Mouse (Mus musculus) spleen, adult 2 months (tissue): ENCODE data around the gene Uba1. TPM values are rescaled to one million over a fixed set of nuclear protein-coding genes. Genes with fewer than 3 reads are reported as not detected.

Experiments
- DNase-seq, 2 experiments: peaks; one replicate each; pipeline versions ENCODE4 v3.0.0 to v3.0.0-alpha.2; 2012 to 2021; ENCODE audit warnings: low spot score in 2 of 2, low read depth in 1 of 2
- H3K27ac ChIP-seq: fragments of 200-500 bp; 2 replicates; pipeline ENCODE4 v1.5.1; 2012; ENCODE audit warnings: low read length, inconsistent platforms; ENCODE audit not compliant: insufficient read depth
- H3K27me3 ChIP-seq: fragments of 200-500 bp; 2 replicates; pipeline ENCODE4 v1.6.1; 2012; ENCODE audit warnings: mild to moderate bottlenecking, moderate library complexity, low read length, inconsistent platforms; ENCODE audit not compliant: control insufficient read depth, insufficient read depth
- H3K36me3 ChIP-seq: fragments of 200-500 bp; 2 replicates; pipeline ENCODE4 v1.6.1; 2012; ENCODE audit warnings: mild to moderate bottlenecking, low read length, inconsistent platforms; ENCODE audit not compliant: control insufficient read depth, insufficient read depth
- H3K4me1 ChIP-seq: fragments of 200-500 bp; 2 replicates; pipeline ENCODE4 v1.6.1; 2011; ENCODE audit warnings: inconsistent platforms; ENCODE audit not compliant: control insufficient read depth, insufficient read depth, insufficient read length
- H3K4me3 ChIP-seq: fragments of 200-500 bp; 2 replicates; pipeline ENCODE4 v1.5.1; 2011; ENCODE audit warnings: mild to moderate bottlenecking, inconsistent platforms; ENCODE audit not compliant: insufficient read depth, insufficient read length; ENCODE audit errors: extremely low read depth
- CTCF ChIP-seq: fragments of 200-500 bp; IDR thresholded peaks from 2 replicates; pipeline ENCODE4 v1.5.1; 2011; ENCODE audit warnings: mild to moderate bottlenecking, inconsistent platforms; ENCODE audit not compliant: insufficient read depth, insufficient read length, insufficient replicate concordance; ENCODE audit errors: extremely low read depth
- POLR2A ChIP-seq: fragments of 200-500 bp; IDR thresholded peaks from 2 replicates; pipeline ENCODE4 v1.6.1; 2011; ENCODE audit warnings: low read depth, low read length, inconsistent platforms
- WGBS: fragments of 180-500 bp; shearing (Covaris S2); methylation state at CpG from one replicate; pipeline ENCODE4 v1.1.7; 2018; 5-methylcytosine and 5-hydroxymethylcytosine counted together
- polyA plus RNA-seq: library from polyadenylated mRNA; depleted of rRNA; stranded (reverse); fragments of >200 nt; gene quantifications from 2 replicates; pipeline ENCODE4 v1.2.3, GENCODE M21; 2012; rRNA removed

Gene Uba1
- polyA plus RNA-seq: 188 and 201 TPM in 2 replicates

- Histone ChIP-seq H3K4me3 (peak within 1 kb of the TSS; percentile 71), H3K27me3 (no peaks in the 10 kb centered on the region), H3K27ac (peak within 1 kb of the TSS; percentile 60), H3K4me1 (no peaks in the 10 kb centered on the region), H3K36me3 (no peaks in the 10 kb centered on the region)
- peak; percentile 76 to 80 for DNase-seq
- 31% methylated on average over 27 of the region's 27 CpGs for WGBS
- no peak; the same call in 1 of the 2 replicates for TF ChIP-seq POLR2A
- TF ChIP-seq CTCF: no peak
Observed at GRCm38 (mm10) chrX:20658026-20658652, at the start of gene Uba1. Uba1 (plus strand) TSS chrX:20658326.

GRCm38 (mm10) chrX:20608500-20608899 is 49.6 kb upstream of the Uba1 start:
- WGBS: 89% methylated on average over 4 of the region's 4 CpGs
- no peaks in the 10 kb centered on the region for H3K27me3 ChIP-seq
- H3K27ac ChIP-seq: no peak overlapping the region
- H3K36me3 ChIP-seq: no peaks in the 10 kb centered on the region
- H3K4me3 ChIP-seq: no peak overlapping the region
- DNase-seq: no peak
- no peak for TF ChIP-seq POLR2A
- TF ChIP-seq CTCF: no peak
- H3K4me1 ChIP-seq: no peaks in the 10 kb centered on the region

- Histone ChIP-seq H3K27me3 (no peaks in the 10 kb centered on the region), H3K27ac (peak overlapping the region; percentile 98), H3K36me3 (peaks cover 5% of the 10 kb centered on the region; the same call in 1 of the 2 replicates), H3K4me1 (no peaks in the 10 kb centered on the region; the same call in 1 of the 2 replicates), H3K4me3 (peak overlapping the region; percentile 96)
- no peak for DNase-seq
- TF ChIP-seq CTCF (no peak), POLR2A (no peak)
- WGBS: 26% methylated on average over 17 of the region's 17 CpGs
Observed at GRCm38 (mm10) chrX:20616861-20617175, 41.3 kb upstream of the Uba1 start.

GRCm38 (mm10) chrX:20617176-20617902 is 40.8 kb upstream of the Uba1 start, which contains the start of the genes Rbm10 and Ndufb11:
Rbm10 (plus strand) TSS chrX:20617503.
Ndufb11 (minus strand) TSS chrX:20617619.
- WGBS: 18% methylated on average over 48 of the region's 49 CpGs
- peak within 1 kb of the TSS; percentile 98 for H3K27ac ChIP-seq
- H3K4me1 ChIP-seq: no peaks in the 10 kb centered on the region; the same call in 1 of the 2 replicates
- TF ChIP-seq CTCF (no peak), POLR2A (peak; percentile 17; the same call in 1 of the 2 replicates)
- H3K36me3 ChIP-seq: peaks cover 5% of the 10 kb centered on the region; the same call in 1 of the 2 replicates
- H3K4me3 ChIP-seq: peak within 1 kb of the TSS; percentile 96
- DNase-seq: peak; percentile 70 to 72
- H3K27me3 ChIP-seq: no peaks in the 10 kb centered on the region

- peaks cover 5% of the 10 kb centered on the region; the same call in 1 of the 2 replicates for H3K36me3 ChIP-seq
- TF ChIP-seq POLR2A (no peak), CTCF (no peak)
- H3K27me3 ChIP-seq: no peaks in the 10 kb centered on the region
- H3K4me3 ChIP-seq: peak overlapping the region; percentile 96
- H3K27ac ChIP-seq: peak overlapping the region; percentile 98
- no peaks in the 10 kb centered on the region; the same call in 1 of the 2 replicates for H3K4me1 ChIP-seq
- 23% methylated on average over 31 of the region's 31 CpGs for WGBS
- DNase-seq: peak; percentile 1 to 24
Observed at GRCm38 (mm10) chrX:20617903-20618399, 40.2 kb upstream of the Uba1 start.

GRCm38 (mm10) chrX:20638141-20638540 is 20.0 kb upstream of the Uba1 start:
- H3K4me3 ChIP-seq: no peak overlapping the region
- DNase-seq: no peak
- peaks cover 35% of the 10 kb centered on the region for H3K36me3 ChIP-seq
- WGBS: 87% methylated on average over 2 of the region's 2 CpGs
- H3K27ac ChIP-seq: no peak overlapping the region
- no peaks in the 10 kb centered on the region for H3K27me3 ChIP-seq
- no peaks in the 10 kb centered on the region for H3K4me1 ChIP-seq
- no peak for TF ChIP-seq CTCF
- no peak for TF ChIP-seq POLR2A
